Mouse (Mus musculus): ENCODE data around the gene Cdc14b.
"Not testable (repeated sequence)": the region's sequence is repeated elsewhere in the genome, so short reads cannot be mapped to it uniquely, and the experiment has no call there.

Cdc14b gene

GRCm38 (mm10) chr13:64273891-64274844, 922 bp downstream of the Cdc14b start:
- no peak for DNase-seq (ENCODE audit: low spot score in 2 of 2)

GRCm38 (mm10) chr13:64273352-64273751, 1.7 kb downstream of the Cdc14b start:
- no peak for DNase-seq (ENCODE audit: low spot score in 2 of 2)

GRCm38 (mm10) chr13:64268384-64268783, 6.7 kb downstream of the Cdc14b start:
- DNase-seq (ENCODE audit: low spot score in 2 of 2) = no peak

GRCm38 (mm10) chr13:64267151-64267550, 7.9 kb downstream of the Cdc14b start:
- no peak for DNase-seq (ENCODE audit: low spot score in 2 of 2)

GRCm38 (mm10) chr13:64264586-64264985, 10.5 kb downstream of the Cdc14b start:
- no peak for DNase-seq (ENCODE audit: low spot score in 2 of 2)

- DNase-seq (ENCODE audit: low spot score in 2 of 2) = peak in 1 of 2 experiments; percentile 28
These were observed 15.2 kb downstream of the Cdc14b start for GRCm38 (mm10) chr13:64259903-64260302.

- DNase-seq (ENCODE audit: low spot score in 2 of 2) = no peak
These were observed 16.6 kb downstream of the Cdc14b start for GRCm38 (mm10) chr13:64258516-64258821.

GRCm38 (mm10) chr13:64257814-64258515, 17.1 kb downstream of the Cdc14b start:
- DNase-seq (ENCODE audit: low spot score in 2 of 2) = no peak

GRCm38 (mm10) chr13:64257010-64257813, 17.9 kb downstream of the Cdc14b start:
- DNase-seq (ENCODE audit: low spot score in 2 of 2) = no peak

- DNase-seq (ENCODE audit: low spot score in 2 of 2) = not testable (repeated sequence)
These were observed 20.9 kb downstream of the Cdc14b start for GRCm38 (mm10) chr13:64254185-64254584.

GRCm38 (mm10) chr13:64253697-64254096, 21.4 kb downstream of the Cdc14b start:
- DNase-seq (ENCODE audit: low spot score in 2 of 2) = no peak

- DNase-seq (ENCODE audit: low spot score in 2 of 2) = no peak
These were observed 22.9 kb downstream of the Cdc14b start for GRCm38 (mm10) chr13:64252147-64252546.

- DNase-seq (ENCODE audit: low spot score in 2 of 2) = no peak
These were observed 24.7 kb downstream of the Cdc14b start for GRCm38 (mm10) chr13:64250363-64250762.

GRCm38 (mm10) chr13:64248775-64249524, 26.1 kb downstream of the Cdc14b start:
- peak; percentile 39 to 55 for DNase-seq (ENCODE audit: low spot score in 2 of 2)

GRCm38 (mm10) chr13:64248161-64248774, 26.8 kb downstream of the Cdc14b start:
- DNase-seq (ENCODE audit: low spot score in 2 of 2) = no peak

GRCm38 (mm10) chr13:64246106-64246505, 29.0 kb downstream of the Cdc14b start:
- DNase-seq (ENCODE audit: low spot score in 2 of 2) = no peak

GRCm38 (mm10) chr13:64244685-64245261, 30.3 kb downstream of the Cdc14b start:
- no peak for DNase-seq (ENCODE audit: low spot score in 2 of 2)

- no peak for DNase-seq (ENCODE audit: low spot score in 2 of 2)
These were observed 32.4 kb downstream of the Cdc14b start for GRCm38 (mm10) chr13:64242721-64243120.

- no peak for DNase-seq (ENCODE audit: low spot score in 2 of 2)
These were observed 34.5 kb downstream of the Cdc14b start for GRCm38 (mm10) chr13:64240626-64241025.

- DNase-seq (ENCODE audit: low spot score in 2 of 2) = no peak
These were observed 37.4 kb downstream of the Cdc14b start for GRCm38 (mm10) chr13:64237681-64238157.
